Mouse (Mus musculus) skeletal muscle tissue, adult 2 months (tissue): ENCODE measurements around the gene H2-Ab1.
A peak's percentile ranks its signal among the peaks of the same experiment; 100 is the strongest.

Experiments
- DNase-seq: peaks from one replicate; pipeline ENCODE4 v3.0.0-alpha.2; 2012; ENCODE audit warnings: low read depth, low spot score

Gene H2-Ab1

DNA sequence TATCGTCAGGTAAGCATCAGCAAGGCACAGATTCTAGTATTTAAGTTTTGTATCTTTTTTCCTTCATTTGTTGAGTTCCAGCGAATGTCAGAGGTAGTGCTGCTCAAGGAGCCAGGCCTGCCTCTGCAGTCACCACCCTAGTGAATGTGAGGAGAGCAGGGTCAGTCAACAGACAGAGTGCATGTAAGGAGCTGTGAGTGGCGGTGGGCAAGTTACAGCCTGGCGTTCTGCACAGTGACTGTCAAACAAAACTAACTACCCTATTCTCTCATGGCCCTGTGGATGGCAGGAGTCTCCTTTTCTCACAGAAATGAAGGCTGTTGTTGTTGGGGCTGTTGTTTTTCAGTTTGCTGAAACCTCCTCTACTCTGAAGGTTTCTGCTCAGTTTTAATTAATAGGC, 27.9 kb downstream of the H2-Ab1 start:
- no peak for DNase-seq

DNA sequence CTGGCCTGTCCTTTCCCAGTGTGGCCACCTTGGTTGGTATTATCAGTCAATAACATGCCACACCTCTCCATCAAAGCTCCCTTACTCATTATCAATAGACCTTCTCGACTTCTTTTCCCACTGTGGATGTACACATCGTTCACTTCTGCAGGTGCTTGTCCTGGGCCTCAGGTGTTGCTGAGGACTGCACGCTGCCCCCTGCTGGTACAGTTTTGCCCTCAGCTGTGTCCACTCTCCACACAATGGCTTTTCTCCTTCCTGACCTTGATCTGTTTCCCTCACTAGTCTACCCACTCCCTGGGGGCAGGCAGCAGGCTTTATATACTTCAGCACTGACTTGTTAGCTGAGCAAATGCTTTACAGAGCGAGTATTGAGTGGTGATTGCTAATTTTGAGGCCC, 28.4 kb downstream of the H2-Ab1 start:
- DNase-seq: no peak

DNA sequence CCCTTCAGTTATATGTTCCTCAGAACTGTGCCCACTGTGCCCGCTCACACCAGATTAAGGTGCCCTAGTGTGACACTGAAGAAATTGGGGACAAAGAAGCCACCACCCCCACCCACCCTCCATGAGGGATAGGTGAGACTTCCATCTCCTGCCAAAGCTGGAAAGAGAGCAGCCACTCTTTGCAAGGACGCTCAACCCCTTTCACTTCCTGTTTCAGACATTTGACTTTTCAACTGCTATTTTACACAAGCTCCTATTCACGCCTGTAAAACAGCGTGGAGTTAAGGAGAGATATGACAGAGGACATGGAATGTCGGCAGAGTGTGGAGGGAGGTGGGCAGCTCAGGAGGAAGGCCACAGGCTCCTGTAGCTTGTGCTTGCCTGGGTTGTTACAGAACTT, 29.0 kb downstream of the H2-Ab1 start:
- no peak for DNase-seq

DNA sequence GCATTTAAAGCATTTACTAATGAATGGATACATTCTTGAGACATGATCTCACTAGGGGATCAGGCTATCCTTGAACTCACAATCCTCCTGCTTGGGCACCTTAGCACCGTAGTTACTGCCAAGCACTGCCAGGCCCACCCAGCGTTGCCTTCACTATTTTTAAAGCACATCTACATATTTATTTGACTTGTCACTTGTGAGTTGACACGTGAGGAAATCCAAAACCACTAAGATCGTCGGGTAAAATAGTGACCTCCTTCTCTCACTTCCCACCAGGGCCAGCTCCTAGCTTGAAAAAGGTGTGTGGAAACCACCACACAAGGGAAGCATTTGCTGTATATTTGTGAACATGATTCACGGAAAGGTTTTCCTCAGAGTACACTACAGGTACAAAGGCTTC, 29.5 kb downstream of the H2-Ab1 start:
- DNase-seq: no peak

- DNase-seq: peak; percentile 73
Observed at GRCm38 (mm10) chr17:34287648-34288047, 30.2 kb downstream of the H2-Ab1 start, which contains the start of gene H2-Aa. H2-Aa (minus strand) TSS chr17:34287823.

DNA sequence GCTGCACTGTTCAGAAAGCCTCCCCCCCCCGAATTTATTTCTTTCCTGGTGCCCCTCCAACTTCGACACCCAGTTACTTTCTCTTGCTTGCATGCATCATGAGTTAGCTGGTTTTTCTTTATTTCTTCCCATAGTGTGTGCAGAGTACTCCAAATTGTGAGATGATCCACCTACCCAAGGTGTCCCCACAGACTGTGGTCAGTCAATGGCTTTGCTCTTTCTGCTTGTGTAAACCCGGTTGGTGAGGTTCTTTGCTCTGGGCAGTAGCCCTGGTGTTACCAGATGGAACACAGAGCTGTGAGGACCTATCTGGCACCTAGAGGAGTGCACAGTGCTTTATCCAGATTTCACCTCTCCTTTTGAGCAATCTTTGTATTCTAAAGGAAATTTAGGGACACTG, 30.6 kb downstream of the H2-Ab1 start:
- no peak for DNase-seq

DNA sequence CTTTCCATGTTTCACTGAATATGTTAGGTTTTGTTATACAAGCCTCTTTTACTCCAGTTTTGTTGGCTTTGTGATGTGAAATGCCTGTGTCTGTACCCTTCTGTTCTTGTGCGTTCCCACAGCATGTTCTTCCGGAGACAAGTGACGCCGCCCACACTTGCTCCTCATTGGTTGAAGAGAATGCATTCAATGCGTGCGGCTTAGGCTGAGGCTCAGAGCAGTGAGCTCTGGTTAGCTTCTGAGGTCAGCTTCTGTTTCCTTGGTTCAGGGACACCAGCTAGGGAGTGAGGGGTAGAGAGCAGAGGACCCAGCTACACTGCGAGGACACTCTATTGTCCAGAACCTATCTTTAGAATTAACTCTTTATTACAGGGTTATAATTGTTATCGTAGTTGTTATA, 34.1 kb downstream of the H2-Ab1 start:
- DNase-seq: peak; percentile 84

DNA sequence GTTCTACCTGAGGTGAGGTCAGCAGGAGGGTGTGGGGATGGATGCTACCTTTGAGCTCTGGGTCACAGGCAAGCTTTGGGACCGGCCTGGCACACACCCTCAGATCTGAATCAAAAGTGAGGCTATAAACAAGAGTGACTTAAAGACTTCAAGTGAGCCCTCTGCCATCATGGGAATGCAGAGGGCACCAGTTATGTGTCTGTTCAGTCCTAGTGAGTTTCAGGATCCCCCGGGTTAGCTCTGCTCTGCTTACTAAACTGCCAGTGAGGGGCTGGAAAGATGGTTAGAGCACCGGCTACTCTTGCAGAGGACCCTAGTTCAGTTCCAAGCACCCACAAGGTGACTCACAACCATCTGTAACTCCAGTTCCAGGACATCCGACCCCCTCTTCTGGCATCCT, 35.1 kb downstream of the H2-Ab1 start:
- DNase-seq: no peak

- DNase-seq: no peak
Observed at GRCm38 (mm10) chr17:34293533-34293932, 36.0 kb downstream of the H2-Ab1 start.

GRCm38 (mm10) chr17:34294249-34294648, 36.8 kb downstream of the H2-Ab1 start:
- DNase-seq: no peak

- DNase-seq: no peak
Observed at GRCm38 (mm10) chr17:34295307-34295706, 37.8 kb downstream of the H2-Ab1 start.

DNA sequence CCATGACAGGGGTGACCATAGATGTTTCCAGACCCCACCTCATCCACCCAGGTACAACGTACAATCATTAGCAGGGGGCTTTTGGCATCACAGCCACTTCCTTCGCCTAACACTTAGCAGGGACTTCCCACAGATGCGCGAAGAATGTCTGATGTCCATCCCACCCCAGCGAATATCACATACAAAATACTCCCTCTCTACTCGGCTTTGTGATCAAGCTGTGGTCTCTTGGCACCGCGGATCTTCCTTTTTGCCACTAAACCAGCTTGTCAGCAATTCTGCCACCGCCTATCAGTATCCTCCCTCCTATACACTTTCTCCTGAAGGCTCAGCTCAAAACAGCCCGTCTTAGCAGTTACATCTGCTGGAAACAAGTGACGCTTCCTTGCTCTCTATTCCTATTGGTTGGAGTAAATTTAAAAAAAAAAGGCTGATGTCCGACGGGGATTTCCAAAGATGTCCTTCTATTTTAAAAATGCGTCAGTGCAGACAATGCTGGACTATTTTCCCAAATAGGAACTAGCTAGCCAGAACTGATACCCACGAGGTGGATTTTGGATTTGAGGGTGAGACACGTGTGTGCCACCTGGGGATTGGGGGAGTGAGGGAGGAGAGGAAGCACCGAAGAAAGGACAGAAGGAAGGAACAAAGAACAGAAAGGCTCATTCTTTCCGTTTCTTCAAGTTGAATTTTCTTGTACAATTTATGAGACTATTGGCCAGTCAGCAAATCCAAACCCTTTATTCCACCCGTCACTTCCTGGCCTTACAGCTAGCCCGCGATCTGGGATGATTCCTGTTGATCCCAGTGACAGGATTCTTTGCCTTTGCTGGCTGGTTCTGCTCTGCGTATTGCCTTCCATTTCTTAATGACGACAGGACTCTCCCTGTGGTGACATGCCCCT, 38.7 kb downstream of the H2-Ab1 start:
- DNase-seq: peak; percentile 78

GRCm38 (mm10) chr17:34299356-34299755, 41.9 kb downstream of the H2-Ab1 start:
- DNase-seq: no peak

DNA sequence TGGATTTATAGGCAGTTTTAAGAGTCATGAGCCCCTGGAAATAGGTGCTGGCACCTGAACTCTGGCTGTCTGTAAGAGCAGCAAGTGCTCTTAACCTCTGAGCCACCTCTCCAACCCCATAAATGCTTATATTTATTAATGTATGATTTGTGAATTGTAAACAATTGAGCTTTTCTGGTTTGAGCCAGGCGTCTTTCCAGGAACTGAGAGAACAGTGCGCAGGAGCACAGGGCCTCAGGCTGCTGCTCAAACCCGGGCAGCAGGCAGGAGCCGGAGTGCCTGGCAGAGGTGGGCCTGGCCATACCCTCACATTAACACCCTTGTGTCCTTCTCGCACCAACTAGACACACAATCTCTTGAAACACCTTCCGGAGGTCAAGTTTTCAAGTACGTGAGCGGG, 42.6 kb downstream of the H2-Ab1 start:
- no peak for DNase-seq

- peak; percentile 40 for DNase-seq
Observed at GRCm38 (mm10) chr17:34300691-34301566, 43.4 kb downstream of the H2-Ab1 start.

- no peak for DNase-seq
Observed at GRCm38 (mm10) chr17:34301670-34302190, 44.2 kb downstream of the H2-Ab1 start.

GRCm38 (mm10) chr17:34303789-34304188, 46.3 kb downstream of the H2-Ab1 start:
- DNase-seq: no peak

GRCm38 (mm10) chr17:34304751-34305150, 47.3 kb downstream of the H2-Ab1 start:
- DNase-seq: peak; percentile 80

GRCm38 (mm10) chr17:34305380-34306030, 48.0 kb downstream of the H2-Ab1 start, which contains the start of gene H2-Eb1:
H2-Eb1 (plus strand) TSS chr17:34305867.
- DNase-seq: peak; percentile 85

DNA sequence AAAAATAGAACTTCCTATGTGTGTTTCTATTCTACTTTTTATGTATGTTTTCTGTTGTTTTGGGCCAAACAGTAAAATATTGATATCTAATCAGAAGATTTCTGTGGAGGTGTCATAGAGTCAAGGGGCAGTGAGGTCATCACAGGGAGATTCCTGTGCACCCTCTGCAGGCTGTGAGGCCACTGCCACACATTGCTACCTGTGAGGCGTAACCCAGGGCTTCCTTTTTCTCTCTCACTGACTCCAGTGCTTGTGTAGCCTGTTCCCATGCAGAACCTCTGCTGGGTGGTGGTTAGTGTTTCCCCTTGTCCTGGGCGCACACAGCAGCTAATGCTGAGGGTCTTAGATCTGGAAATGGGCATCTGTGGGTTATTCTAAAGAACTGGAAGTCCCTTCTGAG, 48.9 kb downstream of the H2-Ab1 start:
- DNase-seq: no peak

GRCm38 (mm10) chr17:34307216-34307615, 49.7 kb downstream of the H2-Ab1 start:
- DNase-seq: no peak

- DNase-seq: no peak
Observed at GRCm38 (mm10) chr17:34308161-34308560, 50.7 kb downstream of the H2-Ab1 start.
